Mouse (Mus musculus) kidney, postnatal 36 days (tissue): ENCODE data around the gene Sestd1.

Source experiments
- DNase-seq, 2 experiments: peaks; one replicate each; pipeline ENCODE4 v3.0.0; 2021 to 2022; ENCODE audit warnings: mixed read lengths in 2 of 2

The Sestd1 gene

GRCm38 (mm10) chr2:77206951-77207350 lies 73.4 kb downstream of the Sestd1 start:
- DNase-seq, result no peak

DNA sequence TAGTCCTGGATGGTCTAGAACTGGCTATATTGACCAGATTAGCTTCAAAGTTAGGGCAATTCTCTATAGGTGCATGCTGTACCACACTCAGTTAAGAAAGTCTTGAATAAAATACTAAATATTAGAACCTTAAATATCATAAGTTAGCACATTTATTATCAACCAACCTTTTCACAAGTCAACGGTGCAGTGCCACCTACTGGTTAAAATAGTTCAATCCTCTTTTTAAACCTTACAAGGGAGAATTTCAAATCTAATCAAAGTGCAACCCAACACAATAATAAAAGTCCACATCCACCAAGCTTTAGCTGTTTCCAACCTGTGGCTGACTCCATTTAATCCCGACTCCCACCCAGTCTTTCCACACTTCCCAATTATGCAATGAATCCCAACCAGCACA lies 76.5 kb downstream of the Sestd1 start:
- peak; percentile 14 to 25 for DNase-seq

DNA sequence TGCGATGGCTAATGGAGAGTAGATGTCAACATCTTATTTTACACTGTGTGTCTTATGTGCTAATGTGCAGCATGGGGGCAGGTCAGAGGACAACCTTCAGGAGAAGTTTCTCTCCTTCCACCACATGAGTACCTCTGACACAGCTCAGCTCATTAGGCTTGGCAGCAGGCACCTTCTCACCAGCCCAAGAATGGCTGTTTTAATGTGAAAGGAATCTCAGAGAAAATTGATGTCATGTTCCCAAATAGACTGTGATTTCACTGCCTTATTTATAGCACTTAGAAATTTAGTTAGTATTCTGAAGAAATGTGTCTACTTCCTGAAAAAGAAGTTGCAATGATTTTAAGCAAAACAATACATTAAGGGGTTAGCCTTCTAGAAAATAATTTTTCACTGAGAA lies 78.5 kb downstream of the Sestd1 start:
- no peak for DNase-seq

DNA sequence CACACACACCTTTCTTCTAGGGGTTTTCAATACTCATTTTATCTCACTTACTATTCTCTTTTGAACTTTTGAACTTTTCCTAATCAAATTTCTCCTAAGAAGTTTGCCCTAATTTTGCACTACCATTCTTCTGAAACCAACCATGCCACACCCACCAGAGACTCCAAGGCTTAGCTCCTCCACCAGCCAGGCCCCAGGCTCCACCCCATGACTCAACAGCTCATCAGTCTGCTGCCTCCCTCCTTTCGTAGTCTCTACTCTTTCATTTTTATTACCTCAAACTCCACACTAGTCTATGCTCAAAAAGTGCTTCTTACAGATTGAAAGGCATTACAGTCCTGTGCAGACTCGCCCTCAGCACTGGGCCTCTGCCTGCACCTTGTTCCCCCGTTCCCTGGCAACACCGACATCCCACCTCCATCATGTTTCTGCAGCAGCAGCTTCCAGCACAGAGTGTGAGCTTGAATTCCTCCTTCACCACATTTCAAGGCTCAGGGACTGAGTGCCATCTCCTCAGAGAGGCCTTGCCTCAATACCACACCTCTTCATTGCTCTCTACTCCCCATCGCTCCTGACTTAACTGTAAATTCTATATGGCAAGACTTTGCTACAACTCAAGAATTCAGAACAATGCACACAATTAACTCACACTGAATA lies 79.3 kb downstream of the Sestd1 start:
- no peak for DNase-seq

DNA sequence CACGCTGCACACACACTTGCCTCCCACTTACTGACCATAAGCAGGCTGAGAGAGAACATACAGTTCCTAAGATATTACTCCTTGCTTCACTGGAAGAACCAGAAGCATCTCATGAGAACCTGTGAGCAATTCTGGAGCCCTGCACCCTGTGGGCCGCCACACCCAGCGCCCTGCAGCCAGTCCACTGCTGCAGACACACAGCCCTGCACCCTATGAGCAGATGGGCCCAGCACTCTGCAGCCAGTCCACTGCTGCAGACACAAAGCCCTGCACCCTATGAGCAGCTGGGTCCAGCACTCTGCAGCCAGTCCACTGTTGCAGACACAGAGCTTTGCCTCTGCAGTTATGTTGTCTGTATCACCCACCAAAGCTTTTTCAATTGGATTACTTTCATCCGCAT lies 80.0 kb downstream of the Sestd1 start:
- DNase-seq, result no peak

- peak; percentile 14 to 56 for DNase-seq
Measured at GRCm38 (mm10) chr2:77198246-77198645, 82.1 kb downstream of the Sestd1 start.

DNA sequence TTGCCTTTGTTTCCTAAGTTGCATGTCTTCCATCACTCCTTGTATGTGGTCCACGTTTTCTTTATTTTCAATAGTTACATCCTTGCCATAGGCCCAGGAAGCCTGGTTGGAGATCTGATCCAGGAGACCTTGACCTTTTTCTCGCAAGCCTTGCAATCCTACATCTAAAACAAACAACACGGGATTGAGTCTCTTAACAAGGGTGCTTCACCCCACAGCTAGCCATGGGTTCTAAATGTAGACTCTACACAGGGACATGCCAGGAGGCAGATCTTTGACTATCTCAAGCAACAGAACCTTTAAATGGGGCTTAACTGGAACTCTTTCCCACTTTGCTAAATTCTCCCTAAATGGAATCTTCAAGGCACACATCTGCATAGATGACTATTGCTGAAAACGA lies 83.6 kb downstream of the Sestd1 start:
- DNase-seq, result no peak

GRCm38 (mm10) chr2:77195056-77195455 lies 85.3 kb downstream of the Sestd1 start:
- DNase-seq, result no peak

DNA sequence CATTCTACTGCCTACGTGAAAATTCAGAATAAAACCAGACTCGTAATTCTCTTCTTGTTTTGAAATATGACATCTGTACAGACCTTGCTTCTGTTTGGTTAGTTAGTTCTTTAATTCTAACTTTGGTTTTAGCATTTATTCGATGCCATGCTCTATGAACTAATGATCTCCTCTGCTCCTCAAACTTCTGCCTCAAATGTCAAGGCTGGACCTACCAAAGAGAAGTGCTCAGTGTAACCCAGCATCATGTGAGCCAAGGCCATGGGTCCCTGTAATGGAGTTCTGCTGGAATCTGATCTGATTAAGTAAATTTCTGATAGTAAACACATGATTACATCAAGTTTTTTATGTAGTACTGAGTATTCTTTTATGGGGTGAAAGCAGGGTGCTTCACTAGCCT lies 88.6 kb downstream of the Sestd1 start:
- no peak for DNase-seq

DNA sequence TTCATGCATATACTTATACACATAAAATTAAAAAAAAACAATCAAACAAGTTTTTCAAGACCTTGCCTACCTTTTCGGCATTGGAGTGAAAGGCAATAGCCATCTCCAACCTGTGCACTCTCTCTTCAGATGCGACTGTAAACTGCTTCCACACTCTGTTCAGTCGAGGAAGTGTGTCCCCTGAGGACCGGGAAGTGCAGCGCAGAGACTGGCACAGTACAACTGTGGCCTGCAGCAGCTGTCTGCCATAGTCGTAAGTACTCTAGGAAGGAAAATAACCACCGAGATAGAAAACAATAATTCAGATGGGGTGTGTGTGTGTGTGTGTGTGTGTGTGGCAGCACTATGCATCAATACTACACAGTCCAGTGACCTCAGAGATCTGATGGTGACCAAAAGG lies 89.5 kb downstream of the Sestd1 start:
- no peak for DNase-seq

- no peak for DNase-seq
Measured at GRCm38 (mm10) chr2:77190301-77190700, 90.1 kb downstream of the Sestd1 start.

- no peak for DNase-seq
Measured at GRCm38 (mm10) chr2:77189671-77190070, 90.7 kb downstream of the Sestd1 start.

DNA sequence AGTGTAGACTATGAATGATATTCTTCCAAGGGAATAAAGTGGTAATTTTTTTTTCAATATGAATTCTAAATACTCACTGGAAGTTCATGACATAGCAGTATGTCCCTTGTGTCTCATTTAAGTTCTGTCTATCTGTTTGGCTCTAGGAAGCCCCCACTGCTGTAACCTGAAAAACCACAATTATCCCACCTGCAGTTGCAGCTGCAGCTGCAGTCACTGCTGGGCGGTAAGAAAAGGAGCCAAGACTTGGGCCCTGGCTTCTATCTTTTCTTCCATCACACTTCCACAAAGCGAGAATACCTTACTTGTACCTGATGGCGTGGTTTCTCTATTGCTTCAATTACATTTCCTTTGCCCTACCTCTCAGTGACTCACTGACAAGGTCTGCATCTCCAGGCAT lies 92.9 kb downstream of the Sestd1 start:
- DNase-seq, result no peak

GRCm38 (mm10) chr2:77186912-77187311 lies 93.5 kb downstream of the Sestd1 start:
- DNase-seq, result no peak

GRCm38 (mm10) chr2:77184049-77184571 lies 96.3 kb downstream of the Sestd1 start:
- no peak for DNase-seq

DNA sequence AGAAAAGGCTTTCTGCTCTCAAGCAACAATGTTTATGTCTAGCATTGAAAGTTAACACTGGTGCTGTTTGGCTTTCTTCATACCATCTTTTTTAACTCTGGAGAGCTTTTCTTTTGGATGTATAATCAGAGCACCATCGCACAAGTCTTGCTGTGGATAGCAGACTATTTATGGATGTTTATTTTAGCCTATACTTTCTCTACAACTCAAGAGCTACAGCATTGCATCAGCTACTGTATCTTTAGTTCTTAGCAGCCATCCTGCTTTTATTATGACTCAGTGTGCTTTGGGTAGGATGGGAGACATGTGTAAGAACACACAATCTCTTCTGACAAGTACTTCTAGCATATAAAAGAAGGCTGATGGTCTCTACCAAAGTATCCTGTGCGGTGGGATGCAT lies 96.7 kb downstream of the Sestd1 start:
- no peak for DNase-seq

DNA sequence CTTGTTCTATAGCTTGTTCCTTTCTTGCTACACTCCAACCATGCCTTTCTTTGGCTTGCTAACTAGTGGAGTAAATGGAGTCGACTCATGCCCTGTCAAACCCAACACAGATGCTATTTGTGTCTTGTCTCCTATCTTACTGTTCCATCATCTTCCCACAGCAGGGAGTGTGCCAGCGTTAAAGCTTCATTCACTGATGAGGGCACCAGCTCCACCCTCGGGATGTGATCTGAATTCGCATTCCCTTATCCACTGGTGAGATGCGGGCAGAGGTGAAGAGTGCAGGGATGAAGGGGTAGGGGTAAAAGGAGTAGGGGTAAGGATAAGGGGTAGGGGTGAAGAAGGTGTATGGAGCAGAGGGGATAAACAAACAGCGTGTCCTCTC lies 97.4 kb downstream of the Sestd1 start:
- DNase-seq, result no peak

GRCm38 (mm10) chr2:77182271-77182995 lies 98.0 kb downstream of the Sestd1 start:
- no peak for DNase-seq

GRCm38 (mm10) chr2:77177472-77177871 lies 102.9 kb downstream of the Sestd1 start:
- DNase-seq, result no peak

GRCm38 (mm10) chr2:77176413-77176812 lies 104.0 kb downstream of the Sestd1 start:
- no peak for DNase-seq

- no peak for DNase-seq
Measured at GRCm38 (mm10) chr2:77175411-77175810, 105.0 kb downstream of the Sestd1 start.

DNA sequence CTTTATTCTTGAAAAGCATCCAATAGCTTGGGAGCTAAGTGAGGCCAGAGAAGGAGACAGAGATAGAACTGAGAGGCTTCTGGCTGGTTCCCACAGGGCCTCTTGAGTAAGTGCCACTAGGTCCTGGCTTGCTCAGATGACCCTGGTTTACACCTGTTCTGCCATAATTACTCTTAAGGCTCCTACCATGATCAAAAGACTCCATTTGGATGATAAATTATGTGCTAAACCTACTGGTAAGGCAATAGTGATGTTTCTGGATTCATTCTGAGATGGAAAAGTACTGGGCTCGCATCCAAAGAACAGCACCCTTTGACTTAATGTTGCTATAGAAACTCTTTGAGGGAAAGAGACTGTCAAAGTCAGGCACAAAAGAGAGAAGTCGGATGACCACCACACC lies 106.1 kb downstream of the Sestd1 start:
- DNase-seq, result peak; percentile 50 to 53

DNA sequence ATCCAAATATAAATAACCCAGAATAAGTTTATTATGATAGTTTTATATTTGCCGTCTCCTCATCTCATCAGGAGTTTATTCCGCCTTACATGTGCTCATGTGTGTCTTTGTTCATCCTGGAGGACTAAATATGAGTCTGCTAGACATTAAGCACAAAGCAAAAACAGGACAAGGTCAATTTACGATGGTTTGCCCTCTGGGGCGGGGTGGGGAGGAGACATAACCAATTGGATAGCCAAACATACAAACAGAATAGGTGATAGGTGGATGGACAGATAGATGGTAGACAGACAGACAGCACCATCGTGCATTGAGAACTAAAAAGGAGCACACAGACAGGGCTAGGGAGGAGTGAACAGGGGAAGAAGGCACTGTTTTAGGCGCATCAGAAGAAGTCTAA lies 106.6 kb downstream of the Sestd1 start:
- DNase-seq, result no peak

DNA sequence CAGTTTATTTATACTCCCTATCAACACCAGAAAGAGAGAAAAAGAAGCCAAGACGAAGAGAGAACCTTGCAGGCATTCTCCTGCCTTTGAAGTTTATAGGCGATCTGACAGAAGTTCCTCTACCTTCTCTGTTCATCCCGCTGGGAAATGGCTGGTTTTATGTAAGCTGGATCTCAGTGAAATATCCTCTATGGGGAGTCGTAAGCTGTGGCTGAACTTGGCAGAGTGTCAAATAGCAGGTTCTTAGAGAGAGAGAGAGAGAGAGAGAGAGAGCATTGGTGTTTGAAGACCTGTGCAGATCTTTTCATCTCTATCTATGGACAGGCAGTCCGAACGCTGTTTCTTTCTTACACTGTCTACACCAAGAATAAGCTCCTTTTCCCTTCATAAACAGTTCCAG lies 107.0 kb downstream of the Sestd1 start:
- DNase-seq, result peak in 1 of 2 experiments; percentile 43
